Mouse (Mus musculus): ENCODE measurements around the gene Gckr.

DNA sequence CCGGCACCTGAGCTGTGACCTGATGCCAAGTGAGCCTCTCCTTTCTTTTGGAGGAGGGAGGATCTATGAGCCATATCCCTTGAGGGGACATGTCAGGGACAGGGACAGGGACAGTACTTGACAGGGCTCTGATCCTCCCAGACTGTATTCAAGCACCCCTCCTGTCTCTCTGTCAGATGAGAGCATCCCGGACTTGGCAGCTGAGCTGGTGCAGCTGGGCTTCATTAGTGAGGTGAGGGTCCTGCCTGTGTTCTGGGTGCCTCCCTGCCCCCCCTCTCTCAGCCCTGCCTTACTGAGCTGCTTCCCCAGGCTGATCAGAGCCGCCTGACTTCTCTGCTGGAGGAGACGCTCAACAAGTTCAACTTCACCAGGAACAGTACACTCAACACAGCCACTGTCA lies 46.5 kb upstream of the Gckr start:
- no peak for TF ChIP-seq CTCF (IDR thresholded peaks at IDR 0.05; ENCODE audit: insufficient read depth, low read length)
- no peak for TF ChIP-seq POLR2A (IDR thresholded peaks at IDR 0.05; ENCODE audit: borderline replicate concordance, extremely low read depth, low read depth, low read length)
